ENCODE assay signal across 8 mouse cellular contexts in the genomic region with DNA sequence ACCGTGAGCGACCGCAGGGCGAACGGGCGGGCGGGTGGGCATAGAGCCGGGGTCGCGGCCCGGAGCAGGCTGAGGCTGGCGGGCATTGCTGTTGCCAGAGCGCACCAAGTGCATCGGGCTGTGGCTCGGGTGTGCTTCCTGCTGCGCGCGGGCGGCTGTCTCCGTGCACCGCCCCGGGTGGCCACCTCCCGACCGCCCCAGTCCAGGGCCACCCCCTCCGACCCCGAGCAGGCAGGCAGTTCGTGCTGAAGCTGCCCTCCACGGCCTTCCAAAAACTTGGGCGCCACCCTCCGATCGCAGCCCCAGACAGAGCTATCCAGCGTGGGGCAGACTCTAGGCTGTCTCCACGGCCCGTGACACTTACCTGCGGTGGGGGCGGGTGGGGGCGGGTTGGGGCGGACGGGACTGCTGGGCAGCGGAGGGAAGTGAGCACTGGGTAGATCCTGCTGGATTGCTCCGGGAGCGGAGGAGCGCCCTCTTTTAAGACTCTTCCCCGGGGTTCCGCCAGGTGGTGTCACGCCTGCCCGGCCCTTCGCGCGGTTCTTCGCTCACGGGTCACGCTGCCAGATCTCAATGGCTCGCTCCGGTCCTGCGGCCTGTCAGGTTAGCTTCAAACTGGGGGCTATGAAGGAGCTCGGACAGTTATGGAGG. TPM values are rescaled to one million over a fixed set of nuclear protein-coding genes. Genes with fewer than 3 reads are reported as not detected.
DNase-seq lines count a peak whose midpoint lies in the region; ATAC-seq and TF ChIP-seq lines count a peak whose summit lies in the region.
"Had no signal": no experiment of that assay in that cellular context is flagged by ENCODE, and none has a peak within 500 bp of the region (broad histone marks: within the 10 kb centered on the region; RNA-seq: fewer than 3 reads in every experiment).

No protein-coding gene starts in this region.

- peak overlapping the region; percentile 64 for H3K9ac ChIP-seq in ES-E14 (ENCODE audit: insufficient read depth, low read depth, low read length, poor library complexity, severe bottlenecking)
- H3K9ac ChIP-seq in embryonic facial prominence, embryonic 13.5 days = peak overlapping the region; percentile 67
- H3K9ac ChIP-seq in limb, embryonic 11.5 days (ENCODE audit: low read length) = peak overlapping the region; percentile 40; the same call in 1 of the 2 replicates
- peak overlapping the region; percentile 63 for H3K9ac ChIP-seq in midbrain, embryonic 16.5 days (ENCODE audit: low read depth, low read length)

- H3K36me3 ChIP-seq in ES-E14 (ENCODE audit: control insufficient read depth, insufficient read depth, low read length, poor library complexity, severe bottlenecking) = peaks cover 4% of the 10 kb centered on the region; the same call in 1 of the 2 replicates
- no peaks in the 10 kb centered on the region for H3K36me3 ChIP-seq in embryonic facial prominence, embryonic 13.5 days
- no peaks in the 10 kb centered on the region for H3K36me3 ChIP-seq in limb, embryonic 11.5 days (ENCODE audit: control insufficient read depth, insufficient read depth, low read length)
- H3K36me3 ChIP-seq in midbrain, embryonic 16.5 days (ENCODE audit: control insufficient read depth, insufficient read depth, low read length) = no peaks in the 10 kb centered on the region

- no peak for DNase-seq in ES-E14 (ENCODE audit: low read depth, low spot score)
- DNase-seq in adrenal gland, postnatal 10 days = peak; percentile 58
- peak; percentile 76 for DNase-seq in limb, embryonic 11.5 days (ENCODE audit: low spot score)
- DNase-seq in c-Kit-positive CD71-positive TER-119-positive erythroid progenitor cells, embryonic 14.5 days (ENCODE audit: low spot score) = no peak

- H3K4me2 ChIP-seq in embryonic facial prominence, embryonic 13.5 days = peak overlapping the region; percentile 95
- peak overlapping the region; percentile 95 for H3K4me2 ChIP-seq in limb, embryonic 11.5 days (ENCODE audit: low read depth, severe bottlenecking)
- peak overlapping the region; percentile 93 for H3K4me2 ChIP-seq in midbrain, embryonic 16.5 days (ENCODE audit: low read length)

- WGBS in embryonic facial prominence, embryonic 13.5 days = under 1% methylated on average over 55 of the region's 57 CpGs
- WGBS in limb, embryonic 11.5 days = under 1% methylated on average over 50 of the region's 57 CpGs
- under 1% methylated on average over 39 of the region's 57 CpGs for WGBS in midbrain, embryonic 16.5 days

- peaks cover 90% of the 10 kb centered on the region for H3K27me3 ChIP-seq in embryonic facial prominence, embryonic 13.5 days
- peaks cover 61% of the 10 kb centered on the region for H3K27me3 ChIP-seq in limb, embryonic 11.5 days (ENCODE audit: control insufficient read depth, insufficient read depth, low read length)
- peaks cover 33% of the 10 kb centered on the region for H3K27me3 ChIP-seq in midbrain, embryonic 16.5 days (ENCODE audit: control insufficient read depth, insufficient read depth, low read depth, low read length)

- H3K4me1 ChIP-seq in ES-E14 (ENCODE audit: control insufficient read depth in 2 of 2, insufficient read depth in 2 of 2, low read length in 2 of 2, poor library complexity in 1 of 2) = peaks cover 0 to 17% of the 10 kb centered on the region in 2 experiments; a peak in 2 of 4 replicates
- peaks cover 15% of the 10 kb centered on the region for H3K4me1 ChIP-seq in embryonic facial prominence, embryonic 13.5 days
- peaks cover 13% of the 10 kb centered on the region; the same call in 1 of the 2 replicates for H3K4me1 ChIP-seq in limb, embryonic 11.5 days (ENCODE audit: control insufficient read depth, insufficient read depth, low read length)
- H3K4me1 ChIP-seq in midbrain, embryonic 16.5 days (ENCODE audit: control insufficient read depth, insufficient read depth, low read length) = peaks cover 8% of the 10 kb centered on the region

- peak overlapping the region; percentile 20; the same call in 1 of the 2 replicates for H3K27ac ChIP-seq in ES-E14 (ENCODE audit: insufficient read depth, low read depth, low read length, poor library complexity, severe bottlenecking)
- no peak overlapping the region for H3K27ac ChIP-seq in embryonic facial prominence, embryonic 13.5 days
- no peak overlapping the region for H3K27ac ChIP-seq in limb, embryonic 11.5 days (replicated peaks; ENCODE audit: low read depth, low read length)
- no peak overlapping the region for H3K27ac ChIP-seq in midbrain, embryonic 16.5 days (ENCODE audit: low read length)

- no peaks in the 10 kb centered on the region for H3K9me3 ChIP-seq in ES-E14 (ENCODE audit: control insufficient read depth, insufficient read depth, low read depth, low read length)
- H3K9me3 ChIP-seq in embryonic facial prominence, embryonic 13.5 days = no peaks in the 10 kb centered on the region
- H3K9me3 ChIP-seq in limb, embryonic 11.5 days (ENCODE audit: control insufficient read depth, low read length) = no peaks in the 10 kb centered on the region
- no peaks in the 10 kb centered on the region for H3K9me3 ChIP-seq in midbrain, embryonic 16.5 days (replicated peaks; ENCODE audit: control insufficient read depth, low read length, poor library complexity, severe bottlenecking)

- in situ Hi-C loops in ES-E14 (cut with MboI; ENCODE audit: low sequenced_read_pairs in 2 of 2, unreplicated experiment in 2 of 2) = loop anchor here (10.0 to 25.0 kb wide), 2 partner anchors 388 to 405 kb away; no protein-coding TSS in a partner anchor

- ATAC-seq in embryonic facial prominence, embryonic 13.5 days (ENCODE audit: insufficient number of reproducible peaks, insufficient read depth, low FRiP score, low TSS enrichment, low read depth) = peak; percentile 32; the same call in 1 of the 2 replicates
- ATAC-seq in hematopoietic stem cell, adult 5-6 weeks (replicated peaks in 1 of 2; ENCODE audit: insufficient read depth in 1 of 2, low FRiP score in 2 of 2, low TSS enrichment in 1 of 2, low read depth in 1 of 2, poor library complexity in 2 of 2, severe bottlenecking in 2 of 2) = peak; percentile 43 to 52; a peak in 3 of 4 replicates
- ATAC-seq in limb, embryonic 11.5 days (ENCODE audit: insufficient number of reproducible peaks, low FRiP score, low TSS enrichment, low read depth) = peak; percentile 77
- ATAC-seq in midbrain, embryonic 16.5 days = peak; percentile 73

- H3K4me3 ChIP-seq in ES-E14 (ENCODE audit: insufficient read depth in 1 of 2, low read depth in 1 of 2, low read length in 2 of 2, poor library complexity in 1 of 2, severe bottlenecking in 1 of 2) = peak overlapping the region; percentile 50 to 84
- peak overlapping the region; percentile 54 for H3K4me3 ChIP-seq in embryonic facial prominence, embryonic 13.5 days
- peak overlapping the region; percentile 48 for H3K4me3 ChIP-seq in limb, embryonic 11.5 days (ENCODE audit: low read depth, low read length)
- peak overlapping the region; percentile 55 for H3K4me3 ChIP-seq in midbrain, embryonic 16.5 days (ENCODE audit: low read depth, low read length)
- H3K4me3 ChIP-seq: erythroblast, embryonic 14.5 days had no signal

TF ChIP-seq in ES-E14, 5 proteins besides CTCF, POLR2A, EP300 and RAD21:
- no peak for TF ChIP-seq CHD2 (IDR thresholded peaks at IDR 0.05; ENCODE audit: low read depth, low read length)
TF ChIP-seq in ES-E14: peak in this region for 0.

RNA-seq across cellular contexts. Expression of gene Ntn1, which starts 0.5 kb away (rescaled TPM):
- total RNA-seq in ES-E14 (2012; rRNA removed) = 22.6 and 34.1 TPM in 2 replicates
- 10 to 100 TPM; 11.0 TPM for total RNA-seq in adrenal gland, postnatal 10 days (2021)
- polyA plus RNA-seq in embryonic facial prominence, embryonic 13.5 days (2015; fragmentation: Nextera tagmentation; extraction: Ambion mirVana) = 7.1 and 9.4 TPM in 2 replicates
- 0.19 TPM in 1 of 2 replicates, not detected in the other for total RNA-seq in hematopoietic stem cell, adult 5-6 weeks (2017)
- polyA plus RNA-seq in limb, embryonic 11.5 days (2014; fragmentation: Nextera tagmentation; extraction: Ambion mirVana) = 3.3 and 5.4 TPM in 2 replicates
- polyA plus RNA-seq in midbrain, embryonic 16.5 days (2015; fragmentation: Nextera tagmentation; extraction: Ambion mirVana) = 15.8 and 16.1 TPM in 2 replicates
- polyA plus RNA-seq: erythroblast, embryonic 14.5 days had no signal

RNA-seq across cellular contexts. Expression of gene Pik3r5, which starts 31.8 kb away (rescaled TPM):
- 0.94 and 1.3 TPM in 2 replicates for total RNA-seq in ES-E14 (2012; rRNA removed)
- 1 to 10 TPM; 1.6 to 2.3 TPM for total RNA-seq in adrenal gland, postnatal 10 days (2021)
- 0.67 and 0.79 TPM in 2 replicates for polyA plus RNA-seq in embryonic facial prominence, embryonic 13.5 days (2015; fragmentation: Nextera tagmentation; extraction: Ambion mirVana)
- 3.6 and 8.6 TPM in 2 replicates for total RNA-seq in hematopoietic stem cell, adult 5-6 weeks (2017)
- 1.2 and 1.7 TPM in 2 replicates for polyA plus RNA-seq in limb, embryonic 11.5 days (2014; fragmentation: Nextera tagmentation; extraction: Ambion mirVana)
- polyA plus RNA-seq in midbrain, embryonic 16.5 days (2015; fragmentation: Nextera tagmentation; extraction: Ambion mirVana) = 0.21 and 0.24 TPM in 2 replicates

Comparison
In these comparisons a context has a peak if more than half of its experiments do, and no peak if none do; other contexts are left out.
1. DNase-seq: peak in adrenal gland, postnatal 10 days (single experiment) and limb, embryonic 11.5 days (single experiment); none in ES-E14 (single experiment) and c-Kit-positive CD71-positive TER-119-positive erythroid progenitor cells, embryonic 14.5 days (single experiment).
2. RNA of gene Ntn1, which starts 0.5 kb away (total RNA-seq): 22.6 to 34.1 TPM in ES-E14 and 11.0 TPM in adrenal gland, postnatal 10 days; 0.19 TPM in hematopoietic stem cell, adult 5-6 weeks; every median in the first group is over 10 times any median in the second.
3. Peak in every context shown above with its lines, with median percentiles within 50 percentile points of each other: H3K4me3 ChIP-seq, H3K9ac ChIP-seq, ATAC-seq and H3K4me2 ChIP-seq.